Mouse (Mus musculus) gonadal fat pad, adult 2 months (tissue): Measurements from ENCODE around the gene Adcy6. TPM values are rescaled to one million over a fixed set of nuclear protein-coding genes. Genes with fewer than 3 reads are reported as not detected.

Experiments
- DNase-seq: peaks from one replicate; pipeline ENCODE4 v3.0.0-alpha.2; 2012; ENCODE audit warnings: low read depth
- polyA plus RNA-seq: library from polyadenylated mRNA; depleted of rRNA; stranded (reverse); fragments of >200 nt; gene quantifications from 2 replicates; pipeline ENCODE4 v1.2.3, GENCODE M21; 2012; rRNA removed

Gene Adcy6
- polyA plus RNA-seq, 1 experiment: 91.2 TPM

- DNase-seq: peak; percentile 68
These were observed 42.4 kb downstream of the Adcy6 start for GRCm38 (mm10) chr15:98567278-98568134.

GRCm38 (mm10) chr15:98566973-98567277, 43.0 kb downstream of the Adcy6 start:
- no peak for DNase-seq

DNA sequence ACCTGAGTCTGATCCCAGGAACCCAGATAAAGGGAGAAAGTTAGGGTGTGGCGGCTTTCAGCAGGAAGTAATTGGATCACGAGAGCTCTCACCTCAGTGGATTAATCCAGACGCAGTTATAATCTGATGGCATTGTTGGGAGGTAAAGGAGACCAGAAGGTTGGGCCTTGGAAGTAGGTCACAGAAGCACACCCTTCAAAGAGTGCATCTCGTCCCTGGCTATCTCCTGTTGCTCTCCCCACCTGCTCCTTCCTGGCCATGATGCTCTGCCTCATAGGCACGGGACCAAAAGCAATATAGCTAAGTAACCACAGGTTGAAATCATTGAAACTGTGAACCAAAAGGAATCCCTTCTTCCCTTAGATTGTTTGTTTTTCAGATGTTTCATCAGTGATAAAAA, 52.7 kb downstream of the Adcy6 start:
- DNase-seq: no peak

- DNase-seq: no peak
These were observed 54.0 kb downstream of the Adcy6 start for GRCm38 (mm10) chr15:98555881-98556280.

DNA sequence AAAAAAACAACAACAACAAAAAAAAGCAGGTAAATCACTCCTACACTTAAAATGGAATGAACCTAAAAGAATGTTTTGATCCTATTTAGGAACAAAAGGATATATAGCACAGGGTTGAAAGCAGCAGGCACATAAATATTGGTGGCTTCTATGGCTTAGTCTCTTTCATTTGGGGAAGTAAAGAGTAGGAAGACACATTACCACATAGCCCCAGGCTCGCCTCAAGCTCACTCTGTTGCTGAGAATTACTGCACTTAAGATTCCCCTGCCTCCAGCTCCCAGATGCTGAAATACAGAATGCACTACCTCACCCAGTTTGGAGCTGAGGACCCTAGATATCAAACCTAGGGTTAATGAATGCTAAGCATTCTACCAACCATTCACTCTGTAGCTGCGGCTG, 57.1 kb downstream of the Adcy6 start:
- no peak for DNase-seq

GRCm38 (mm10) chr15:98546843-98547242, 63.0 kb downstream of the Adcy6 start:
- no peak for DNase-seq

DNA sequence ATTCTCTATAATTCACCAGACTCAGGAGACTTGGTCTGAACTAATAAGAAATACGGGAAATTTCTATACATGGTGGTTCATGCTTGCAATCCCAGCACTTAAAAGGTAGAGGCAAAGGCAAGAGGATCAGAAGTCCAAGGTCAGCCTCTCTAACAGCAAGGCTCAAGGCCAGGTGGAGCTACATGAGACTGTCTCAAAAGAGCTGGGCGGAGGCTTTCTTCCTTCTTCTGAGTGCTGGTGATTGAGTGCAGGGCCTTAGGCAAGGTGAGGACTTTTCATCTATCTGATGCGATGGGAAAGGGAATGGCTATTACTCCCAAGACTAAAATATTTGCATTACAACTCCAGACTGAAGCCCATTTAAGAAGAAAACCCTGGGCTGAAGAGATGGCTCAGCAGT, 64.7 kb downstream of the Adcy6 start:
- no peak for DNase-seq

DNA sequence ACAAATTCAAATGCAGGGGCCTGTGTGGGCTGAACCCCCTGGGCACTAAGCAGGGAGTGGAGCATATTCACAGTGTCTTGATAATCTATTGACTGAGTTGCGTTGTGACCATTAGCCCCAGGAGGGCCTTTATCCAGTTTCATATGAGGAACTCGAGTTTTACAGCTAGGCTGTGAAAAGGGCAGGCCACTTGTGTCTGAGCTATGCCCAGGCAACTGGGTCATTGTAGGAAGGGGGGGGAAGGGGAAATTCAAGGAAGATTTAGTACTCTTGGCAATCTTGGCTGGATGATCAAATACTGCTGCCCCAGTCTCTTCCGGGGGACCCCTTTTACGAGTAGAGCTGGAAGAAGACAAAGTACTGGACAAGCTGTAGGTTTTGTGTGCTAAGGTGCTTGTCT, 66.5 kb downstream of the Adcy6 start:
- DNase-seq: no peak

GRCm38 (mm10) chr15:98541064-98541463, 68.8 kb downstream of the Adcy6 start:
- no peak for DNase-seq

Other genes with a start within 250 kb of the Adcy6 start
- not detected in 2 replicates for gene Olfr283, start 229.1 kb downstream of the Adcy6 start, polyA plus RNA-seq
- not detected in 2 replicates for gene Olfr282, start 178.9 kb downstream of the Adcy6 start, polyA plus RNA-seq
- gene Olfr281, start 157.5 kb downstream of the Adcy6 start, polyA plus RNA-seq: not detected in 2 replicates
- gene OR5BS1P, start 140.2 kb downstream of the Adcy6 start, polyA plus RNA-seq: not detected in 2 replicates
- gene Lalba, start 127.4 kb downstream of the Adcy6 start, polyA plus RNA-seq: 0.15 and 0.24 TPM in 2 replicates
- not detected in 2 replicates for gene Olfr279, start 117.7 kb downstream of the Adcy6 start, polyA plus RNA-seq
- gene Kansl2, start 75.8 kb downstream of the Adcy6 start, polyA plus RNA-seq: 38.4 and 41.0 TPM in 2 replicates
- gene Ccnt1, start 39.2 kb downstream of the Adcy6 start, polyA plus RNA-seq: 12.0 and 13.2 TPM in 2 replicates
- gene 4930415O20Rik, start 39.1 kb downstream of the Adcy6 start, polyA plus RNA-seq: 0.58 and 1.3 TPM in 2 replicates
- 13.7 and 16.1 TPM in 2 replicates for gene Cacnb3, start 20.8 kb upstream of the Adcy6 start, polyA plus RNA-seq
- gene Ddx23, start 52.8 kb upstream of the Adcy6 start, polyA plus RNA-seq: 30.2 and 31.3 TPM in 2 replicates
- 2.6 and 4.8 TPM in 2 replicates for gene Rnd1, start 67.4 kb upstream of the Adcy6 start, polyA plus RNA-seq
- gene Ccdc65, start 98.1 kb upstream of the Adcy6 start, polyA plus RNA-seq: 0.73 and 1.6 TPM in 2 replicates
- gene Fkbp11, start 118.1 kb upstream of the Adcy6 start, polyA plus RNA-seq: 59.6 and 73.5 TPM in 2 replicates
- gene Arf3, start 153.1 kb upstream of the Adcy6 start, polyA plus RNA-seq: 149 and 209 TPM in 2 replicates
- 2.7 and 3.7 TPM in 2 replicates for gene Wnt10b, start 168.1 kb upstream of the Adcy6 start, polyA plus RNA-seq
- gene Wnt1, start 179.8 kb upstream of the Adcy6 start, polyA plus RNA-seq: 0.05 TPM in 1 of 2 replicates, not detected in the other
- 0.05 and 0.11 TPM in 2 replicates for gene Ddn, start 199.4 kb upstream of the Adcy6 start, polyA plus RNA-seq
- 83.3 and 101 TPM in 2 replicates for gene Prkag1, start 221.4 kb upstream of the Adcy6 start, polyA plus RNA-seq